Mouse (Mus musculus) G1E (cell line): ENCODE measurements around the gene Gm4450. TPM values are rescaled to one million over a fixed set of nuclear protein-coding genes. Genes with fewer than 3 reads are reported as not detected.
"Not testable (repeated sequence)": the region's sequence is repeated elsewhere in the genome, so short reads cannot be mapped to it uniquely, and the experiment has no call there.

Source experiments
- ATAC-seq: 2 replicates; pipeline ENCODE4 v1.8.0; 2016; ENCODE audit warnings: mild to moderate bottlenecking; ENCODE audit not compliant: insufficient number of reproducible peaks, poor library complexity, low FRiP score, severe bottlenecking; ENCODE audit errors: extremely low read depth
- DNase-seq: peaks from one replicate; pipeline ENCODE4 v3.0.0; 2012; ENCODE audit warnings: low spot score
- H3K27me3 ChIP-seq: 2 replicates; pipeline ENCODE4 v1.6.1; 2012; ENCODE audit warnings: mild to moderate bottlenecking, low read length, inconsistent platforms; ENCODE audit not compliant: insufficient read depth
- H3K36me3 ChIP-seq: replicated peaks from 2 replicates; pipeline ENCODE3; 2012; ENCODE audit warnings: mild to moderate bottlenecking, inconsistent platforms
- H3K4me1 ChIP-seq: 2 replicates; pipeline ENCODE4 v1.6.1; 2012; ENCODE audit warnings: low read depth, low read length, inconsistent platforms, mixed read lengths; ENCODE audit not compliant: insufficient read depth
- H3K4me3 ChIP-seq: 2 replicates; pipeline ENCODE4 v1.5.1; 2012; ENCODE audit warnings: low read depth, mild to moderate bottlenecking, inconsistent platforms, low read length, moderate library complexity, mixed read lengths
- H3K9me3 ChIP-seq: replicated peaks from 2 replicates; pipeline ENCODE4 v1.6.1; 2012; ENCODE audit warnings: inconsistent platforms
- GATA1 ChIP-seq: IDR thresholded peaks from 2 replicates; pipeline ENCODE4 v1.6.1; 2012; ENCODE audit warnings: borderline replicate concordance, low read length, inconsistent platforms, mixed read lengths
- GATA2 ChIP-seq: IDR thresholded peaks from 2 replicates; pipeline ENCODE4 v1.6.1; 2012; ENCODE audit warnings: low read depth, low read length, inconsistent platforms, borderline replicate concordance
- POLR2AphosphoS5 ChIP-seq: IDR thresholded peaks from 2 replicates; pipeline ENCODE4 v1.6.1; 2012; ENCODE audit warnings: low read depth, low read length, inconsistent platforms; ENCODE audit not compliant: insufficient replicate concordance
- TAL1 ChIP-seq: conservative IDR thresholded peaks from 2 replicates; pipeline ENCODE4 v1.6.1; 2012; ENCODE audit warnings: low read depth, low read length, inconsistent platforms, mixed read lengths
- polyA plus RNA-seq: library from polyadenylated mRNA; stranded (reverse); fragments of >175 nt; gene quantifications from 2 replicates; pipeline ENCODE4 v1.2.3, GENCODE M21; 2012
- total RNA-seq, 2 experiments: library from RNA; stranded (forward) in 1 of 2; stranded (reverse) in 1 of 2; fragments of 200-1000 nt in 1 of 2; fragments of >200 nt in 1 of 2; fragmentation: Nextera tagmentation in 1 of 2; gene quantifications; 2 replicates each; pipeline ENCODE4 v1.2.3; 2014 to 2017

Gene Gm4450
- total and polyA plus RNA-seq, 3 experiments, result not detected

- H3K36me3 ChIP-seq, result no peaks in the 10 kb centered on the region
- H3K27me3 ChIP-seq, result no peaks in the 10 kb centered on the region
- peaks cover 40% of the 10 kb centered on the region for H3K9me3 ChIP-seq
- ATAC-seq, result no peak
- H3K4me3 ChIP-seq, result no peak overlapping the region
- TF ChIP-seq TAL1 (no peak), POLR2AphosphoS5 (no peak), GATA2 (no peak), GATA1 (no peak)
- DNase-seq, result no peak
- no peaks in the 10 kb centered on the region for H3K4me1 ChIP-seq
Measured at GRCm38 (mm10) chr3:98414296-98414695, 42.6 kb downstream of the Gm4450 start.

DNA sequence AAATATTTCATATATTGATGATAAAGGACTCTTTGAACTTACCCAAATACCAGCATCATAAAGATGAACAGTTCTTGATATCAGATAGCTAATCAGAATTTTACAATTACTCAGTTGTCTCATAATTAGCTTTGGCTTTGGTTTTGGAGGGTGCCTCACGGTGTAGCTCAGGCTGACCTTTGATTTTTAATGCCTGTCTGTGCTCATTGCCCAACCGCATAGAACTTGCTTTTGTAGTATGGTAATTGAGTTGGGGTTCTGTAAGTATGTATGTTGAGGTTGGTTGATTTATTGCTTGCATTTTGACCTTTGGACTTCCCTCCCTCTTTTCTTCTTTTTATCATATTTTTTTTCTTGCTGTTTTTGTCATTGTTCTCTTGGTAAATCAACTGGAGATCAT is 43.2 kb downstream of the Gm4450 start:
- TF ChIP-seq TAL1, result no peak
- TF ChIP-seq GATA2, result no peak
- TF ChIP-seq POLR2AphosphoS5, result no peak
- Histone ChIP-seq H3K4me3 (no peak overlapping the region), H3K9me3 (peaks cover 35% of the 10 kb centered on the region), H3K27me3 (no peaks in the 10 kb centered on the region), H3K36me3 (no peaks in the 10 kb centered on the region), H3K4me1 (no peaks in the 10 kb centered on the region)
- no peak for ATAC-seq
- DNase-seq, result no peak

- not testable (repeated sequence) for H3K4me1 ChIP-seq, H3K4me3 ChIP-seq, DNase-seq, H3K27me3 ChIP-seq, ATAC-seq, H3K36me3 ChIP-seq
- peaks cover 12% of the 10 kb centered on the region for H3K9me3 ChIP-seq
Measured at GRCm38 (mm10) chr3:98410619-98411580, 46.0 kb downstream of the Gm4450 start.

DNA sequence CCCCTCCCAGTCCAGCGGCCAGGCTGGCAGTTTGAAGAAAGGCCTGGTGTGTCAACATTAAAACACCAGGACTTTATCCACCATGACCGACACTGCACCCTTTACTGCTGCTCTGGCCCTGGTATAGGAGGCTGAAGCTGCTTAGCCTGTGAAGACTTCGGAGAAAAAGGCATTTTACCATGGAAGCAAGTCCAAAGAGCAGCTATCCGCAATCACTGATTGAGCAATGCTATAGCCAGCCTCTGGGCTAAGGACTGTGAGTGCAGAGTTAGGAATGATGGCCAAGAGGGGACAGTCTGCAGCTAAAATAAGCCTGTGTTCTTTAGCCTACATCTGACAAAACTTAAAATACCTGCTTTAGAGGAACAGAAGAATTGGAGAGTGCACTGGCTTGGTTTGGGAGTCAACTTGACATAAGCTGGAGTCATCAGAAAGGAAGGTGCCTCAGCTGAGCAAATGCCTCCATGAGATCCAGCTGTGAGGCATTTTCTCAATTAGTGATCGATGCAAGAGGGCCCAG is 49.6 kb downstream of the Gm4450 start:
- H3K4me1 ChIP-seq, ATAC-seq, DNase-seq, H3K9me3 ChIP-seq, H3K27me3 ChIP-seq, H3K4me3 ChIP-seq, H3K36me3 ChIP-seq: not testable (repeated sequence)

DNA sequence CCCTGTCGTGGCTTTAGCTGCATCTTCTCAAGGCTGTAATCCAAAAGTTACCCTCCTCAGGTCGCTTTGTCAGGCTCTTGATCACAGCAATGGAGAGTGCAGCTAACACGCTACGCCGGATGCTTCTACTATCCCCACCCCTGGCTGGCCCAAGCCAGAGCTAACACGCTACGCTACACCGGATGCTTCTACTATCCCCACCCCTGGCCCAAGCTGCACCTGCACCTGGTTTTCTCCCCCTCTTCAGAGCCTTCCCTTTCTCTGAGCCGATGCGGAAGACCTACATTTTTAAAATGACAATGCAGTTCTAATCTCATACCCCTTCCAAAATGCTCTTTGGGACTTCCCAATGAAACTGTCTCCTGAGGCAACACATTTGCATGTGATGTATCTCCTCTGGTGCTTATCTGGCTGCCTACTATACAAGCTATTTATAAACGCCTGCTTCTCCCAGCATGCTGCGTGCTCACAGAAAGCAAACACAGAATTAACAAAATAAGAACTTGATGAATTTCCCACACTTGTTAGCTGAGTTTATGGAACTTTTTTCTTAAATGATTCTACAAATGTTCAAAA is 50.3 kb downstream of the Gm4450 start:
- not testable (repeated sequence) for DNase-seq, H3K36me3 ChIP-seq, ATAC-seq, H3K9me3 ChIP-seq, H3K4me1 ChIP-seq, H3K27me3 ChIP-seq, H3K4me3 ChIP-seq

DNA sequence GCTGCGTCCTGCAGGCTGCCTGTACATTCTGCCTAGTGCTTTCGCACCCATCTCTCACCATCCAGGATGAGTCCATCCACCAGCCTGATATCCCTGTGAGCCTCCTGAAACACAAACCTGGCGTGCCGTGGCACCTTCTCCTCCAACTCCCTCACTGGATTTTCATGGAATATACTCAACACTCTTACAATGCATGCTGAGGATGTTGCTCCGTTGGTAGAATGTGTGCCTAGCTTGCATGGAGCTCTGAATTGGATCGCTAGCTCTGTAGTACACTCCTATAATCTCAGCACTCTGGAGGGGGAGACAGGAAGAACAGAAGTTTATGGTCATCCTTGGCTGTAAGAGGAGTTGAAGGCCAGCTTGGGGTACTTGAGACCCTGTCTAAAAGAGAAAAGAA is 51.0 kb downstream of the Gm4450 start:
- ATAC-seq, H3K4me3 ChIP-seq, H3K9me3 ChIP-seq, H3K36me3 ChIP-seq, DNase-seq, H3K27me3 ChIP-seq, H3K4me1 ChIP-seq: not testable (repeated sequence)

DNA sequence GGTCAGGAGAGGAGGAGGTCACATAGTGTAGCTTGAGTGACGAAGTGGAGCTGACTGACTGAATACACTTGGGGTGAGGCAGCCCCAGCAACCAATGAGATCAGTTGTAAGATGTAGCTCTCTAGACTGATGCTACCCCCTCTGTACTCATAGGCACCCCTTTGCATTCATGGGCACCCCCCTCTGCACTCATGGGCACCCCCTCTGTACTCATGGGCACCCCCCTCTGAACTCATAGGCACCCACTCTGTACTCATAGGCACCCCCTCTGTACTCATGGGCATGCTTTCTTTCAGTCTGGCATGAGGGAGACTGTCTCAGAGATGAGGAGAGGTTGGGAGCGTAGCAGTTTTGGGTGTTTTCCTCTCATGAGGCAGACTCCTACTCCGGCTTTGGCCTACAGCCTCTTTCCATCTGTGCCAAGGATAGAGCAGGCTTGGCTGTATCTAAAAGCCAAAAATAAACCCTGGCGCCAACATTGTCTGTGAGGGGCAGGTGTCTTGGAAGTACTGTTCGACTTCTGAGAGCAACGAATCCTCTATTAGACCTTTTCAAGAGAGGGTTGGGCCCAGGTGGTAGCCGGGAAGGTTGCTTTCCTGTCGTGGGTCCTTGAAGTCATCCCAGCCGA is 52.5 kb downstream of the Gm4450 start:
- not testable (repeated sequence) for H3K27me3 ChIP-seq, H3K4me3 ChIP-seq, H3K4me1 ChIP-seq, H3K36me3 ChIP-seq, DNase-seq, ATAC-seq, H3K9me3 ChIP-seq

Other genes starting within 250 kb of the Gm4450 start
- gene Reg4, start 235.0 kb downstream of the Gm4450 start, total RNA-seq (2014; fragmentation: Nextera tagmentation), result not detected in 2 replicates
- 0.12 TPM in 1 of 2 replicates, not detected in the other for gene Reg4, start 235.0 kb downstream of the Gm4450 start, total RNA-seq (2017)
- gene Reg4, start 235.0 kb downstream of the Gm4450 start, polyA plus RNA-seq, result not detected in 2 replicates
- gene Hmgcs2, start 176.7 kb downstream of the Gm4450 start, total RNA-seq (2014; fragmentation: Nextera tagmentation), result not detected in 2 replicates
- 0.06 TPM in 1 of 2 replicates, not detected in the other for gene Hmgcs2, start 176.7 kb downstream of the Gm4450 start, total RNA-seq (2017)
- gene Hmgcs2, start 176.7 kb downstream of the Gm4450 start, polyA plus RNA-seq, result not detected in 2 replicates
- gene Phgdh, start 117.1 kb downstream of the Gm4450 start, total RNA-seq (2014; fragmentation: Nextera tagmentation), result not detected in 2 replicates
- gene Phgdh, start 117.1 kb downstream of the Gm4450 start, total RNA-seq (2017), result 0.12 TPM in 1 of 2 replicates, not detected in the other
- gene Phgdh, start 117.1 kb downstream of the Gm4450 start, polyA plus RNA-seq, result not detected in 2 replicates
- gene Zfp697, start 74.7 kb downstream of the Gm4450 start, total RNA-seq (2014; fragmentation: Nextera tagmentation), result not detected in 2 replicates
- gene Zfp697, start 74.7 kb downstream of the Gm4450 start, total RNA-seq (2017), result 0.06 and 0.16 TPM in 2 replicates
- gene Zfp697, start 74.7 kb downstream of the Gm4450 start, polyA plus RNA-seq, result not detected in 2 replicates
- not detected in 2 replicates for gene Hsd3b4, start 53.4 kb upstream of the Gm4450 start, total RNA-seq (2014; fragmentation: Nextera tagmentation)
- 0.05 TPM in 1 of 2 replicates, not detected in the other for gene Hsd3b4, start 53.4 kb upstream of the Gm4450 start, total RNA-seq (2017)
- not detected in 2 replicates for gene Hsd3b4, start 53.4 kb upstream of the Gm4450 start, polyA plus RNA-seq
- gene Gm10681, start 131.7 kb upstream of the Gm4450 start, total RNA-seq (2014; fragmentation: Nextera tagmentation), result not detected in 2 replicates
- gene Gm10681, start 131.7 kb upstream of the Gm4450 start, total RNA-seq (2017), result 0.05 TPM in 1 of 2 replicates, not detected in the other
- gene Gm10681, start 131.7 kb upstream of the Gm4450 start, polyA plus RNA-seq, result not detected in 2 replicates
- gene Hsd3b5, start 173.1 kb upstream of the Gm4450 start, total RNA-seq (2014; fragmentation: Nextera tagmentation), result not detected in 2 replicates
- gene Hsd3b5, start 173.1 kb upstream of the Gm4450 start, total RNA-seq (2017), result 0.11 TPM in 1 of 2 replicates, not detected in the other
- not detected in 2 replicates for gene Hsd3b5, start 173.1 kb upstream of the Gm4450 start, polyA plus RNA-seq